Mouse (Mus musculus) ES-Bruce4 (cell line): Measurements from ENCODE around the gene Bzw2.

Source experiments
- CTCF ChIP-seq: IDR thresholded peaks from one replicate; pipeline ENCODE4 v1.8.1; 2011; ENCODE audit warnings: low read depth, low read length
- POLR2A ChIP-seq: IDR thresholded peaks from one replicate; pipeline ENCODE4 v1.8.1; 2011; ENCODE audit warnings: low read length; ENCODE audit not compliant: insufficient read depth

DNA sequence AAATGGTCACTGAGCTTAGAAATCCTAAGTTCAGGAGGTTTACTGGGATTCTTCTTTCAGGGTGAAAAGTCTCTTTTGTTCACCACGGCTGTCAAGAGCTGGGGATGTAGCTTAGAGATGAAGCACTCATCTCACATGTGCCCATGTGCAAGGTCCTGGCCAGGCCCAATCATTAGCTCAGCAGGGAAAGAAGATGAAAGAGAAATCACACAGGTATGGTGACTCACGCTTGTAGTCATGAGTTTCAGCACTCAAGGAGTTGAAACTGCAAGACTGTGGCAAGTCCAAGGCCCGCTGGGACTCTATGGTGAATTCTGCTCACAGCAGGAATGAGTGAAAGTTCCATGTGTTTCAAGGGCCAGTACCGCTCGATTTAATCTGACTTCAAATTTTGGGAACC is 23.8 kb downstream of the Bzw2 start:
- no peak for TF ChIP-seq CTCF
- TF ChIP-seq POLR2A: no peak
